Mouse (Mus musculus) naive thymus-derived CD4-positive, alpha-beta T cell, adult 2 months (primary cell): Measurements from ENCODE around the gene Myh11.
"Not testable (repeated sequence)": the region's sequence is repeated elsewhere in the genome, so short reads cannot be mapped to it uniquely, and the experiment has no call there.

Experiments
- DNase-seq: peaks from one replicate; pipeline ENCODE4 v3.0.0-alpha.2; 2011; ENCODE audit warnings: low read depth

Myh11 gene

GRCm38 (mm10) chr16:14162988-14163416 lies 128.2 kb downstream of the Myh11 start, which contains the start of the genes Nde1 and Marf1:
Gene Nde1 (plus strand): TSS chr16:14163275.
Gene Marf1 (minus strand): TSS chr16:14163351.
- peak; percentile 89 for DNase-seq

GRCm38 (mm10) chr16:14160941-14161340 lies 130.2 kb downstream of the Myh11 start:
- no peak for DNase-seq

- DNase-seq: peak; percentile 91
These were observed 131.4 kb downstream of the Myh11 start for GRCm38 (mm10) chr16:14159746-14160131.

GRCm38 (mm10) chr16:14158936-14159745 lies 132.0 kb downstream of the Myh11 start:
- DNase-seq: peak; percentile 100

DNA sequence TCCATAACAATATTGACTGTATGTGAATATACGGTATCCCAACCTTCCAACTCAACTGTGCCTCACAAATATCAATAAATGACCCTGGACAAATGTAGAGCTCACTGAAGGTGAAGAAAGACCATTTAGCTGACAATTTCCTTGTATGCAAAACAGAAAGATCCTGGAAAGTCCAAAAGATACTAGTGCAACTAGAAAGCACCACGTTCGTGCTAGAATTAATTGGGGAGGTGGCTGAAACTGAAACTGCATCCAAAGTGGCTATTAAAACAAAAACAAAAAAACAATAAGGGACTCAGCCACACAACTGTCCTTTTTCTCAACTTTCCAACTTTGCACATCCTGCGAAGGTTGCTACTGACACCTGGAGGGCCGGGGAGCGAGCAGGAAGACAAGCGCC lies 132.6 kb downstream of the Myh11 start:
- no peak for DNase-seq

DNA sequence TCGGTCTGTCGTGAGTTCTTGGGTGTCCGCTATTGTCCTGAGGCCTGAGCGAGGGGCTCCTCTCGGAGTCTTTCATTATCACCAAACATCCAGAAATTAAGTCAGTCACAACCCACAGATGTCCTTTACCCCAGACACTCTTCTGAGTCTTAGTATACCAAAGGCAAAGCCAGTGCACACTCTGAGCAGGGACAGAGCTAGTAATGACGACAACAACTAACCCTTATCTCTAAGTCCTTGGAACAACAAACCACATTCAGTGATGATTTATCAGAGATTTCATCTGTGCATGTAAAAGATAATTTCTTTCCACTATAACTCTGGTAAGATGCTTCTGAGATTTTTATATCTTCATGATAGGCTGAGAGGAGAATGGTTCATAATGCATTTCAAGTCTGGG lies 134.9 kb downstream of the Myh11 start:
- DNase-seq: no peak

GRCm38 (mm10) chr16:14155638-14156037 lies 135.5 kb downstream of the Myh11 start:
- not testable (repeated sequence) for DNase-seq

- DNase-seq: no peak
These were observed 139.5 kb downstream of the Myh11 start for GRCm38 (mm10) chr16:14151718-14152117.

DNA sequence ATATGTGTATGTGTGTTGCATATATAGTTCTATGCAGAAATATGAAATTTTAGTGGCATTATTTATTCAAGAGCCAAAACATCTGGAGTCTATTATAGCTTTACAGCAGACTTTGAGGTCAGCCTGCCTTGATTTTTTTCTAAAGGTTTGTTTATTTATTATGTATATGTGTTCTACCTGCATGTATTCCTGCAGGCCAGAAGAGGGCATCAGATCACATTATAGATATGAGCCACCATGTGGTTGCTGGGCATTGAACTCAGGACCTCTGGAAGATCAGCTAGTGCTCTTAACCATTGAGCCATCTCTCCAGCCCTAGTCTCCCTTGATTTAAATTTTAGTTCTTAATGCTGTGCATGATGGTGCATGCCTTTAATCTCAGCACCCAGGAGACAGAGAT lies 143.5 kb downstream of the Myh11 start:
- no peak for DNase-seq
